Mouse (Mus musculus): Measurements from ENCODE around the gene Rin3. TPM values are rescaled to one million over a fixed set of nuclear protein-coding genes. Genes with fewer than 3 reads are reported as not detected.

The Rin3 gene
- total RNA-seq, 1 experiment = 3.8 TPM

DNA sequence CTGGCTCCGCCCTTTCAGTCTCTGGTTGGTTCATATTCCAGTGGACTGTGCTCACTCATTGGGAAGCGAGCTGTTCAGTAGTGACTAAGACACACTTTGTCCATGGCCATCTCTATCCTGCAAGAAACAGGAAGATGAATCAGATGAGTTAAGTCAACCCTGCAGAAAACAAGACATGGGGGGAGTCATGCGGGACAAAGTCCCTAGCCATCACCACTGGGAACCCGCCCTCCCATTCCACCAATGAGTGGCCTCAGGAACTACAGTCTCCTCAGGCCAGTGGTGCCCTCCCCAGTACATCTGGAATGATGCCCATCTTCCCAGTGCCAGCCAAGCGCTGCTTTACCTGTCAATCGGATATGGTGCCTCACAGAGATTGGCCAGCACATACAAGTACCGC, 111.6 kb downstream of the Rin3 start:
- Histone ChIP-seq H3K9me3 (ENCODE audit: control insufficient read depth, insufficient read depth, low read depth, low read length) (no peaks in the 10 kb centered on the region), H3K36me3 (ENCODE audit: control insufficient read depth, insufficient read depth, low read length, poor library complexity, severe bottlenecking) (peaks cover 25% of the 10 kb centered on the region), H3K4me1 (ENCODE audit: control insufficient read depth in 2 of 2, insufficient read depth in 2 of 2, low read length in 2 of 2, poor library complexity in 1 of 2) (no peaks in the 10 kb centered on the region; a peak in 1 of 4 replicates), H3K4me3 (ENCODE audit: insufficient read depth in 1 of 2, low read depth in 1 of 2, low read length in 2 of 2, poor library complexity in 1 of 2, severe bottlenecking in 1 of 2) (no peak overlapping the region), H3K9ac (ENCODE audit: insufficient read depth, low read depth, low read length, poor library complexity, severe bottlenecking) (no peak overlapping the region), H3K27ac (ENCODE audit: insufficient read depth, low read depth, low read length, poor library complexity, severe bottlenecking) (no peak overlapping the region)
- no peak for DNase-seq (ENCODE audit: low read depth, low spot score)
- TF ChIP-seq CHD2 (IDR thresholded peaks at IDR 0.05; ENCODE audit: low read depth, low read length) = no peak
- TF ChIP-seq MAFK (IDR thresholded peaks at IDR 0.05; ENCODE audit: insufficient read depth, low read depth, low read length) = no peak
- in situ Hi-C loops (cut with MboI; ENCODE audit: low sequenced_read_pairs in 2 of 2, unreplicated experiment in 2 of 2) = loop anchor here in 1 of 2 experiments (10.0 kb wide), 1 partner anchor 70 kb away; the partner anchor contains the start of gene Golga5

DNA sequence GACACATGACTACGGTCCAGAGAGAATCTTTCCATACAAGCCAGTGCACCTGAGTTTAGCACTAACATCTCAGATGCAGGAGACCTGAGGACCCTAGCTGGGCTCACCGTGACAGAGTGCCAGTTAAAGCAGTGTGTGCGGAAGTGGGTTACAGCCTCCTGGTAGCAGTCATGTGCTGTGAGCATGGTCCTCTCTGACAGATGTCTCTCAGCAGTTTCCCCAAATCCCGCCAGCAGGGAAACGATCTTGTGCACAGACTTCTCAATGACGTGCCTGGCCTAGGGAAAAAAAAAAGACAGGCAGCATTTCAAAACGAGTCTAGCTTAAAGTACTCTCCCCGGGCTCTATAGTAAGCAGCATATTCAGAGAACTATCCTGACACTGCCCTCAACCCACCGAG, 112.7 kb downstream of the Rin3 start:
- Histone ChIP-seq H3K9ac (ENCODE audit: insufficient read depth, low read depth, low read length, poor library complexity, severe bottlenecking) (no peak overlapping the region), H3K9me3 (ENCODE audit: control insufficient read depth, insufficient read depth, low read depth, low read length) (no peaks in the 10 kb centered on the region), H3K4me3 (ENCODE audit: insufficient read depth in 1 of 2, low read depth in 1 of 2, low read length in 2 of 2, poor library complexity in 1 of 2, severe bottlenecking in 1 of 2) (no peak overlapping the region), H3K4me1 (ENCODE audit: control insufficient read depth in 2 of 2, insufficient read depth in 2 of 2, low read length in 2 of 2, poor library complexity in 1 of 2) (no peaks in the 10 kb centered on the region), H3K27ac (ENCODE audit: insufficient read depth, low read depth, low read length, poor library complexity, severe bottlenecking) (no peak overlapping the region), H3K36me3 (ENCODE audit: control insufficient read depth, insufficient read depth, low read length, poor library complexity, severe bottlenecking) (peaks cover 32% of the 10 kb centered on the region)
- no peak for DNase-seq (ENCODE audit: low read depth, low spot score)
- in situ Hi-C loops (cut with MboI; ENCODE audit: low sequenced_read_pairs in 2 of 2, unreplicated experiment in 2 of 2) = loop anchor here in 1 of 2 experiments (10.0 kb wide), 1 partner anchor 69 kb away; the partner anchor contains the start of gene Golga5
- no peak for TF ChIP-seq HCFC1 (IDR thresholded peaks at IDR 0.05; ENCODE audit: borderline replicate concordance, insufficient read depth, low read length)
- TF ChIP-seq CHD2 (IDR thresholded peaks at IDR 0.05; ENCODE audit: low read depth, low read length) = no peak

DNA sequence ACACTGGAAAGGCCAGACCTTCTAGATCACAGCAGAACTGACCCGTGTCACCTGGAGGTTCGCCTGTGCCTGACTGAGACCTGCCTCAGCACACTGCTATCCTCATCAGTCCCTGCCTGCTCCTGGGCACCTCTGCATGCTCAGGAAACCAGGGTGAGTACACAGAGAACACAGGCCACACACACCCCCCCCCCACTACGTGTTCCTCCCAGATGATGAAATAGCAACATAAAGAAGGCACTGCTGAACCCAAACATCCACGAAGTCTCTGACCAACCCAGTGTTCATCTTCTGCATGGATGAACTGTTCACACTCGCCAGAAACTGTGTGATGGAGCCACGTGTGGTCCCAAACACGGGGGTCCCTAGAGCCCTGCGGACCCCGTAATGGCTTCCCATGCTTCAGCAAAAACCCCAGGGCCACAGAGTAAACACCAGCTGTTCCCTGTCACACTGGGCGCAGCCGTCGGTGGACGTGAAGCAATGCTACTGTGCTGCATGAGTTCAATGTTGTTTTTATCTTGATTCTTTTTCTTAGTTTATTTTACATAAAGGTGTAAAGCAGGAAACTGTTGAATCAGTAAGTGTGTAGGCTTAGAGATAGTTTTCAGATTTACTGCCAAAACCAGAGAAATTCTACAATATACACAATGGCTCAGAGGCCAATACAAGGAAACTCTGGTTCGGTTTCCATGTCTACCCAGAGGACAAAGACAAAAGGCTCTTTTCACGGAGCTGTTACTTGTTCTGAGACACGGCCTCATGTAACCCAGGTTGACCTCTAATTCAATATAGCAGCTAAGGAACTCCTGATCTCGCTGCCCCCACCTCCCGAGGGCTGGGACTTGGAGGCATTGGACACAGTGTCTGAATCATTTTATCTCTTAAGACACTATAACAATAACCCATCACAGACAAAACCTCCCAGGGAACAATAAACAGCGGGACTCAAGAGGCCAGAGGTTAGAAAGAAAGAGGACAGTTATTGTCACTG, 113.4 kb downstream of the Rin3 start:
- H3K4me3 ChIP-seq (ENCODE audit: insufficient read depth in 1 of 2, low read depth in 1 of 2, low read length in 2 of 2, poor library complexity in 1 of 2, severe bottlenecking in 1 of 2) = no peak overlapping the region
- no peak for TF ChIP-seq CHD2 (IDR thresholded peaks at IDR 0.05; ENCODE audit: low read depth, low read length)
- TF ChIP-seq ZC3H11A (IDR thresholded peaks at IDR 0.05; ENCODE audit: borderline replicate concordance, low read depth, low read length) = no peak
- no peak for TF ChIP-seq ZNF384 (IDR thresholded peaks at IDR 0.05; ENCODE audit: low read depth, low read length)
- no peak for TF ChIP-seq HCFC1 (IDR thresholded peaks at IDR 0.05; ENCODE audit: borderline replicate concordance, insufficient read depth, low read length)
- TF ChIP-seq MAFK (IDR thresholded peaks at IDR 0.05; ENCODE audit: insufficient read depth, low read depth, low read length) = no peak
- peaks cover 37% of the 10 kb centered on the region for H3K36me3 ChIP-seq (ENCODE audit: control insufficient read depth, insufficient read depth, low read length, poor library complexity, severe bottlenecking)
- H3K27ac ChIP-seq (ENCODE audit: insufficient read depth, low read depth, low read length, poor library complexity, severe bottlenecking) = no peak overlapping the region
- H3K4me1 ChIP-seq (ENCODE audit: control insufficient read depth in 2 of 2, insufficient read depth in 2 of 2, low read length in 2 of 2, poor library complexity in 1 of 2) = no peaks in the 10 kb centered on the region
- DNase-seq (ENCODE audit: low read depth, low spot score) = no peak
- in situ Hi-C loops (cut with MboI; ENCODE audit: low sequenced_read_pairs in 2 of 2, unreplicated experiment in 2 of 2) = loop anchor here in 1 of 2 experiments (10.0 kb wide), 1 partner anchor 69 kb away; the partner anchor contains the start of gene Golga5
- H3K9me3 ChIP-seq (ENCODE audit: control insufficient read depth, insufficient read depth, low read depth, low read length) = no peaks in the 10 kb centered on the region
- no peak overlapping the region for H3K9ac ChIP-seq (ENCODE audit: insufficient read depth, low read depth, low read length, poor library complexity, severe bottlenecking)

DNA sequence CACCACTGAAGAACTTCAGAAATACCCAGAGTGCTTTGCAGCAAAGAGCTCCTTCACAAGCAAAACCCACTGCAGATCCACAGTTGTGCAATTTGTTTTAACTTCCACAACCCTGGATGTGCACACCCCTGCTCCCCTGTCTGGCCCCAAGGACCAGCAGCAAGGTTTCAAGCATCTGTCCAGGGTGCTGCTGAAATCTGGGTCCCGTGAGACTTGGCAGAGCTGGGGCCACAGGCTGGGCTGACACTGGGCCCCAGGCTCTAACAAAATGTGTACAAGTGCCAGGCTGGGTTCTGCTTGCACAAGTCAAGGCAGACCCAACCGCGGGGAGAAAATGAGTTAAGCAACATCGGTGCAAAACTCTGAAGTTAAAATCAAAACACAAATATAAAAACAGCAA, 115.7 kb downstream of the Rin3 start:
- H3K4me3 ChIP-seq (ENCODE audit: insufficient read depth in 1 of 2, low read depth in 1 of 2, low read length in 2 of 2, poor library complexity in 1 of 2, severe bottlenecking in 1 of 2) = peak overlapping the region; percentile 9 to 44; a peak in 1 of 4 replicates
- H3K9me3 ChIP-seq (ENCODE audit: control insufficient read depth, insufficient read depth, low read depth, low read length) = no peaks in the 10 kb centered on the region
- DNase-seq (ENCODE audit: low read depth, low spot score) = no peak
- 0 out of 4 replicates have a peak, but pooled peaks cover 0 to 2% of the 10 kb centered on the region in 2 experiments for H3K4me1 ChIP-seq (ENCODE audit: control insufficient read depth in 2 of 2, insufficient read depth in 2 of 2, low read length in 2 of 2, poor library complexity in 1 of 2)
- H3K27ac ChIP-seq (ENCODE audit: insufficient read depth, low read depth, low read length, poor library complexity, severe bottlenecking) = no peak overlapping the region
- TF ChIP-seq MAFK (IDR thresholded peaks at IDR 0.05; ENCODE audit: insufficient read depth, low read depth, low read length) = no peak
- no peak for TF ChIP-seq ZNF384 (IDR thresholded peaks at IDR 0.05; ENCODE audit: low read depth, low read length)
- TF ChIP-seq CHD2 (IDR thresholded peaks at IDR 0.05; ENCODE audit: low read depth, low read length) = no peak
- no peak for TF ChIP-seq ZC3H11A (IDR thresholded peaks at IDR 0.05; ENCODE audit: borderline replicate concordance, low read depth, low read length)
- TF ChIP-seq HCFC1 (IDR thresholded peaks at IDR 0.05; ENCODE audit: borderline replicate concordance, insufficient read depth, low read length) = no peak
- no peak overlapping the region for H3K9ac ChIP-seq (ENCODE audit: insufficient read depth, low read depth, low read length, poor library complexity, severe bottlenecking)
- in situ Hi-C loops (cut with MboI; ENCODE audit: low sequenced_read_pairs in 2 of 2, unreplicated experiment in 2 of 2) = loop anchor here in 1 of 2 experiments (10.0 kb wide), 1 partner anchor 66 kb away; the partner anchor contains the start of gene Golga5
- peaks cover 43% of the 10 kb centered on the region for H3K36me3 ChIP-seq (ENCODE audit: control insufficient read depth, insufficient read depth, low read length, poor library complexity, severe bottlenecking)
